Mouse (Mus musculus): ENCODE results near the gene Ube2r2. TPM values are rescaled to one million over a fixed set of nuclear protein-coding genes. Genes with fewer than 3 reads are reported as not detected.

Gene Ube2r2
- total RNA-seq, 2 experiments from 2014 or later = 87.8 to 89.0 TPM

Other genes with a start within 250 kb of the Ube2r2 start
- gene Spink4, start 215.7 kb upstream of the Ube2r2 start, total RNA-seq (2021) = not detected
- gene Bag1, start 187.4 kb upstream of the Ube2r2 start, total RNA-seq (2021) = 100 to 1,000 TPM; 160 to 164 TPM
- 10 to 100 TPM; 71.4 to 73.1 TPM for gene Chmp5, start 187.3 kb upstream of the Ube2r2 start, total RNA-seq (2021)
- gene Nfx1, start 164.8 kb upstream of the Ube2r2 start, total RNA-seq (2021) = 10 to 100 TPM; 59.1 to 62.0 TPM
- not detected for gene Aqp7, start 87.6 kb upstream of the Ube2r2 start, total RNA-seq (2021)
- gene Aqp3, start 37.6 kb upstream of the Ube2r2 start, total RNA-seq (2021) = not detected
- 10 to 100 TPM; 82.7 to 84.0 TPM for gene Nol6, start 11.3 kb upstream of the Ube2r2 start, total RNA-seq (2021)
- 10 to 100 TPM; 46.1 to 47.6 TPM for gene Ubap2, start 139.4 kb downstream of the Ube2r2 start, total RNA-seq (2021)
- gene Dcaf12, start 179.1 kb downstream of the Ube2r2 start, total RNA-seq (2021) = 10 to 100 TPM; 52.7 to 55.3 TPM
- 10 to 100 TPM; 42.1 to 45.7 TPM for gene Ubap1, start 213.3 kb downstream of the Ube2r2 start, total RNA-seq (2021)

Measured in left cerebral cortex, postnatal 14 days (tissue).